Mouse (Mus musculus) hindbrain, embryonic 14.5 days (tissue): Measurements from ENCODE around the gene Pwwp2b. TPM values are rescaled to one million over a fixed set of nuclear protein-coding genes. Genes with fewer than 3 reads are reported as not detected.

Source experiments
- ATAC-seq: fragments of 200-750 bp; cut with Nextera tagmentation; 2 replicates; pipeline ENCODE4 v1.8.0; 2017; ENCODE audit warnings: moderate number of reproducible peaks, mild to moderate bottlenecking, moderate TSS enrichment, moderate library complexity; ENCODE audit not compliant: low FRiP score
- DNase-seq: peaks from one replicate; pipeline ENCODE4 v3.0.0-alpha.2; 2015; ENCODE audit warnings: low spot score
- H3K27ac ChIP-seq: fragments of 300-500 bp; sonication (generic); 2 replicates; pipeline ENCODE4 v1.5.1; 2014; ENCODE audit warnings: mild to moderate bottlenecking, moderate library complexity
- H3K27me3 ChIP-seq: fragments of 300-500 bp; sonication (generic); 2 replicates; pipeline ENCODE4 v1.6.1; 2014; ENCODE audit warnings: mild to moderate bottlenecking, low read length, mixed read lengths; ENCODE audit not compliant: control insufficient read depth, insufficient read depth
- H3K36me3 ChIP-seq: fragments of 300-500 bp; sonication (generic); replicated peaks from 2 replicates; pipeline ENCODE4 v1.6.1; 2014; ENCODE audit not compliant: control insufficient read depth, insufficient read depth
- H3K4me1 ChIP-seq: fragments of 300-500 bp; sonication (generic); replicated peaks from 2 replicates; pipeline ENCODE4 v1.6.1; 2014; ENCODE audit warnings: antibody characterized with exemption, low read length, mixed read lengths; ENCODE audit not compliant: control insufficient read depth, insufficient read depth
- H3K4me2 ChIP-seq: fragments of 300-500 bp; sonication (generic); replicated peaks from 2 replicates; pipeline ENCODE4 v1.6.1; 2014; ENCODE audit warnings: mild to moderate bottlenecking, moderate library complexity
- H3K4me3 ChIP-seq: fragments of 300-500 bp; sonication (generic); replicated peaks from 2 replicates; pipeline ENCODE4 v1.5.1; 2014; ENCODE audit warnings: mild to moderate bottlenecking, low read length
- H3K9ac ChIP-seq: fragments of 300-500 bp; sonication (generic); 2 replicates; pipeline ENCODE4 v1.6.1; 2014
- H3K9me3 ChIP-seq: fragments of 300-500 bp; sonication (generic); 2 replicates; pipeline ENCODE4 v1.6.1; 2016; ENCODE audit warnings: low read length; ENCODE audit not compliant: control insufficient read depth
- whole genome bisulfite sequencing: fragments of 180-500 bp; shearing (Covaris S2); extraction: QIAGEN DNeasy Blood & Tissue Kit; methylation state at CpG from one replicate; pipeline ENCODE4 v1.1.7; 2014; 5-methylcytosine and 5-hydroxymethylcytosine counted together
- polyA plus RNA-seq: library from polyadenylated mRNA; unstranded; fragments of >200 nt; fragmentation: Nextera tagmentation; extraction: Ambion mirVana; gene quantifications from 2 replicates; pipeline ENCODE4 v1.2.1, GENCODE M21; 2014

The Pwwp2b gene
- polyA plus RNA-seq, 1 experiment from 2014 or later = 5.2 TPM

DNA sequence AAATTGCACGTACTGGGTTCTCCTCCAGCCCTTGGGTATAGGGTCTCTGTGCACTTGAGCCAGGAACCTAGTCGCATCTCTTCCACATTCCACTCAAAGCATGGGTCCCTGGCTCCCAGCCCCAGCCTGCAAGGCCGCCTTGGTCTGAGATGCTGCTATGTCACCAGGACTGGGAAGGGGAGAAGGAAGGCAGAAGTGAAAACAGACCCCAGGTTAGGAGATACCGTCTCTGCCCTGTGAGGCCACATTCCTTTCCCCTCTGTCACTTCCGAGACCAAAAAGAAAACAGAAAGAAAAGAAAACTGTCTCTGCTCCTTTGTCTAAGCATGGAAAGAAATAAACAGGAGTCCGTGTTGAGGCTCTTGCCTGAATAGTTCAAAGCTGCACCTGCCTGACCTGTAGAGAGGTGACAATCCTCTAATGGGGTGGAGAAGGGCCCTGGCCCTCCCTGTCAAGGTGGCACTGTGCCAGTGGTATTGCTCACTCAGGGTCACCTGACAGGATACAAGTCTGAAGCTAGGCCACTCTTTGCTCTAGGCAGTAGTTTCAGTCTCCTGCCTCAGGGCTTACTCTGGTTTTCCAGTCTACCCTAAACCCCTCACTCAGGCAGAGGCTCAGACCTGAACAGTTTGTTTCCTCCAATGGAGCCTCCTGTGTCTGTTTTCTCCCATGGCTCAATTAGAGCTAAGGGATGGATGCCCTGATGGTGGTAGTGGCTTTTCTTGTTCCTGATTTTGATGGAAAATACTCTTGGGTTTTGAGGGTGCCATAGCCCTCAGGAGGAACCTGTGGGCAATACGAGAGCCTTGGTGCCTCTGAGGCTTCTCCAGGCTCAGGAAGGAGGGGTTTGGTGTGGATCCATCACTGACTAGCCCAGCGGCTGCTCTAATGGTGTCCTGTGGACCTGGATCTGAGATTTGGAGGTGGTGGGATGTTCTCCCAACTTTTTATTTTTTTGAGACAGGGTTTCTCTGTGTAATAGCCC, 18.9 kb downstream of the Pwwp2b start:
- no peak overlapping the region for H3K27ac ChIP-seq
- no peak for DNase-seq

DNA sequence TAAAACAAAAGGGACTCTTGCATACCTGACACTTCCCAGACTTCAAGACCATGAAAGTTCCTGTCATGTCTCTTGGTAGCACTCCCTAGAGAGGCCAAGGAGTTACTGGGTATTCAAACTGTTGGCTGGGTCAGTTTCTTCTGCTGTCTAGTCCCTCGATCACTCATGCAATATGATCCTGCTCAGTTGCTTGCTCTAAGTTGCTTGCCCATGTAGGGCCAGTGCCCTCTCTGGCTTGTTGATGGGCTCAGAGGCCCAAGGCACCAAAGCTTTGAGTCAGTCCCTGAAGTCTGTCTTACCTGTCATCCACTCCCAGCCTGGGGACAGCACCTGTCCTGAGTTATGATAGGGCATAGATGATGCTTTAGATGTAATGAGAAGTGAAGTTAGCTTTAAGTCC, 22.5 kb downstream of the Pwwp2b start:
- H3K9me3 ChIP-seq = no peaks in the 10 kb centered on the region
- WGBS = 94% methylated on average over 1 of the region's 1 CpGs
- H3K27me3 ChIP-seq = no peaks in the 10 kb centered on the region
- H3K9ac ChIP-seq = no peak overlapping the region
- no peak overlapping the region for H3K4me2 ChIP-seq
- no peak overlapping the region for H3K27ac ChIP-seq
- no peak for DNase-seq
- peaks cover 12% of the 10 kb centered on the region; the same call in 1 of the 2 replicates for H3K4me1 ChIP-seq
- H3K4me3 ChIP-seq = no peak overlapping the region
- no peaks in the 10 kb centered on the region for H3K36me3 ChIP-seq
- no peak for ATAC-seq

More for the DNA sequence above, 18.9 kb downstream of the Pwwp2b start:
- no peak for ATAC-seq
- H3K9ac ChIP-seq = no peak overlapping the region
- H3K27me3 ChIP-seq = no peaks in the 10 kb centered on the region
- no peak overlapping the region for H3K4me2 ChIP-seq
- WGBS = 74% methylated on average over 8 of the region's 8 CpGs
- H3K4me3 ChIP-seq = no peak overlapping the region
- peaks cover 3% of the 10 kb centered on the region; the same call in 1 of the 2 replicates for H3K4me1 ChIP-seq
- H3K36me3 ChIP-seq = no peaks in the 10 kb centered on the region
- H3K9me3 ChIP-seq = no peaks in the 10 kb centered on the region

DNA sequence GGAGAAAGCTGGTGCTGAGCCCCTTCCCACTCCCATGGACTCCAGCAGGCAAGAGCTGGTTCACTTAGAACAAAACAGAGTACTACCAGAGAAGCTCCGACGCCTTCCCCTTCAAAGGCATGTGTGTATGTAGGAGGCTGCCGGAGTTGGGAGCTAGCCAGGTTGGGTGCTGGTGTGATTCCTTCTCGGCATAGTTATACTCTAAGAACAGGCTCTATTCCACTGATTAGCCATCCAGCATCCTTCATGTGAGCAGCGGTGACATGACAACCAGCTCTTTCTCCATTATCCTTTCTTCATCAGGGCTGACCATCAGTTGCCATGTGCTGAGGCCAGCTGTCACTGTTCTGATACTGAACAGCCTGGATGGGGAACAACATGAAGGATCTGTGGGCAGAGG, 23.6 kb downstream of the Pwwp2b start:
- no peaks in the 10 kb centered on the region for H3K9me3 ChIP-seq
- H3K9ac ChIP-seq = no peak overlapping the region
- no peaks in the 10 kb centered on the region for H3K36me3 ChIP-seq
- no peak overlapping the region for H3K27ac ChIP-seq
- no peaks in the 10 kb centered on the region for H3K27me3 ChIP-seq
- H3K4me2 ChIP-seq = no peak overlapping the region
- no peak overlapping the region for H3K4me3 ChIP-seq
- ATAC-seq = no peak
- DNase-seq = no peak
- peaks cover 12% of the 10 kb centered on the region; the same call in 1 of the 2 replicates for H3K4me1 ChIP-seq
- 89% methylated on average over 5 of the region's 5 CpGs for WGBS

DNA sequence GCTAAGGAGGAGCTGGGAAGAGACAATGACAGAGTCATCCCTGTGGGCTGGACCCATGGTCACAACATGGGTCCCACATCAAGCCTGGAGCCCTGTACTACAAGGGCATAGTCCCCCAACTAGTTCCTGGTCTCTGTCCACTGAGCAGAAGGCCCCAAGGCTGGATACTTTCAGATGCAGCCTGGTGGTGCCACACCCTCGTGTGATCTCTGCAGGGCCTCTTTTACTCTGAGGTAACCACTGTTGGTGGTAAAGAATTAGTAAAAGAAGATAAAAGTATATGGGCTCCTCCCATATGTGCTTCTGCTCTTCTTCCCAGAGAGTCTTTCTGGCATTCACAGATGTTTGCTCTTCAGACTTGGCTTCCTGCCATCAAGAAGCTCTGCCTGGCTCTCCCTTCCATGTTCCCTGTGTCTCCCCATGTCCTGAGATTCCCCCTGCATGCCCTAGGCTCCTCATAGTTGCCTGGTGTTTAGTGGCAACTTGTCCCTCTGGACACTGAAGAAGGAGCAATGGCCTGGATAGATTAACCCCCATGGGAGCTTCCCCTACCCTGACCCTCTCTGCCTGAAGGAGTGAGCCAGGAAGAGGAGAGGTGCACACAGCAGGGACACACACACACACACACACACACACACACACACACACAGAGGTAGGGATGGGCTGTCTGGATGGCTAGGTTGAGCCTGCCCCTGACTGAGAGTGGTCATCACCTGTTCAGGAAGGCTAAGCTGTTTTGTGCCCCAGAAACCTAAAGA, 24.5 kb downstream of the Pwwp2b start:
- H3K4me3 ChIP-seq = no peak overlapping the region
- no peak for ATAC-seq
- no peak overlapping the region for H3K9ac ChIP-seq
- peaks cover 12% of the 10 kb centered on the region; the same call in 1 of the 2 replicates for H3K4me1 ChIP-seq
- no peaks in the 10 kb centered on the region for H3K27me3 ChIP-seq
- no peaks in the 10 kb centered on the region for H3K36me3 ChIP-seq
- 59% methylated on average over 1 of the region's 1 CpGs for WGBS
- H3K27ac ChIP-seq = no peak overlapping the region
- H3K9me3 ChIP-seq = no peaks in the 10 kb centered on the region
- no peak for DNase-seq
- no peak overlapping the region for H3K4me2 ChIP-seq

DNA sequence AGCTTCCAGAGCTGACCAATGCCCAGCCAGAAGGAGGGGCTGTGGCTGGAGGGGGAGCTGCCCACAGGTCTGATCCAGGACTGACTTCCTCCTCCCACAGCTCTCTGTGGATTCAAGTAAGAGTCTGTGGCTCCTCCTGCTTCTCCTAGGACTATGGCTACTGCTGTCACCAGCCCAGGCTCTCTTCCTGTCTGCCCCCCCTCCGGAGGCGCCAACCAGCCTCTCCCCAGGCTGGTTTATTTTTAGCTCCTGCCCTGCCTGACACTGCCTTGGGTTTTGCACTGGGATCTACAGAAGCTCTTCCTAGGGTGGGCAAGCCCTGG, 25.1 kb downstream of the Pwwp2b start:
- Histone ChIP-seq H3K9me3 (no peaks in the 10 kb centered on the region), H3K27ac (no peak overlapping the region), H3K27me3 (no peaks in the 10 kb centered on the region), H3K4me3 (no peak overlapping the region), H3K9ac (no peak overlapping the region), H3K4me2 (no peak overlapping the region), H3K36me3 (no peaks in the 10 kb centered on the region), H3K4me1 (peaks cover 12% of the 10 kb centered on the region; the same call in 1 of the 2 replicates)
- DNase-seq (no peak), ATAC-seq (no peak)
- 85% methylated on average over 2 of the region's 2 CpGs for WGBS

DNA sequence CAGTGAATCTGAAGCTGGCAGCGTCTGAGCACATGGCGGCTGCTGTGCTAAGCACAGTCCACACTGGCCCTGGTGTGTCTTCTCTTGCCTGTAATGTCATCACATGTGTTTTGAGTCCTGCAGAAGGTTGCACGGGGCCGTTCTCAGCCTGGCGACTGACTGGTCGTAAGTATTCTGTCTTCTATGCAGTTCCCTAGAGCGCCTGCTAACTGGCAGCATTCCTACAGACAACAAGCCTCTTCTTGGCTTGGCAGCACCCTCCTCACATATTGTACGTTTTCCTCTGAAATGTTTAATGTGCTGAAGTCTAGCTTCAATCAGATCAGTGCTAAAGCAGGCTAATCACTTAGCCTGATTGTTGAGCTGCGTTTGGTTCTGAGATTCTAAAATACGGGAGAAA, 27.3 kb downstream of the Pwwp2b start:
- Histone ChIP-seq H3K9ac (no peak overlapping the region), H3K4me1 (peaks cover 18% of the 10 kb centered on the region), H3K4me3 (no peak overlapping the region), H3K9me3 (no peaks in the 10 kb centered on the region), H3K27ac (no peak overlapping the region), H3K36me3 (no peaks in the 10 kb centered on the region), H3K4me2 (no peak overlapping the region), H3K27me3 (no peaks in the 10 kb centered on the region)
- ATAC-seq (no peak), DNase-seq (no peak)
- 63% methylated on average over 10 of the region's 10 CpGs for WGBS

DNA sequence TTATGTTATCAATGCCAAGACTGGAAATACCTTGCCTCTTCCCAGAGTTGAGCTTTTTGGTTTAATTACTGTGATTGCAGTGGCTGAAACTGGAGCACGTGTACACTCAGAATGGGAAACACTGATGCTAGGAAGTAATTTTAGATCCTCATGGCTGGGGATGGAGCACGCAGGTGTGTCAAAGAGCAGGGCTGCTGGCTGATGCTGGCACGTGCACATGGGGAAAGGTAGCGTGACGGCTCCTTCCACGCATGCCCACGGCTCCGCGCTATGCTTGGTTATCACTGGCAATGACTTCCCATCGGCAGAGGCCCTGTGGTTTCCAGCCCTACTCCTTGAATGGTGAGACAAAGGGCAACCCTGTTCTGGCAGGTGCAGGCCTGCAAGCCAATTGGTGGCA, 27.9 kb downstream of the Pwwp2b start:
- H3K27me3 ChIP-seq = no peaks in the 10 kb centered on the region
- DNase-seq = no peak
- H3K27ac ChIP-seq = no peak overlapping the region
- no peak for ATAC-seq
- WGBS = 88% methylated on average over 10 of the region's 10 CpGs
- H3K9ac ChIP-seq = no peak overlapping the region
- no peaks in the 10 kb centered on the region for H3K36me3 ChIP-seq
- H3K9me3 ChIP-seq = no peaks in the 10 kb centered on the region
- no peak overlapping the region for H3K4me3 ChIP-seq
- no peak overlapping the region for H3K4me2 ChIP-seq
- H3K4me1 ChIP-seq = peaks cover 18% of the 10 kb centered on the region

DNA sequence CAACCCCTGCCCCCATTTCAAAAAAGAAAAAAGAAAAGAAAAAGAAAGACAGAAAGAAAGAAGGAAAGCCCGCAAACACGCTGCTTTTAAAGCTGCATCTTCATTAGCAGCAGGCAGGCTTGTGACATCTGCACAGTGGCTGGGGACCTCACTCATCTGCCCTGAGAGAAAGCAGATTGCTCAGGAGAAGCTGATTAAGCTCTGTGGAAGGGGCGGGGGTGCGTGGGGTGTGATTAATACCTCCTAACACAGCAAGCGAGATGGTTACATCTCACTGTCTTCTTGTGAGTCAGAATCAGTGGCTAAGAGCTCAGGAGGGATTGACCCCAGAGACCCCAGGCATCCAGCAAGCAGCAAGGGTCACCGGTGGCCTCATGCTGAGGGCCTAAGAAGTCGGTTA, 29.3 kb downstream of the Pwwp2b start:
- no peak overlapping the region for H3K4me3 ChIP-seq
- H3K27ac ChIP-seq = no peak overlapping the region
- DNase-seq (no peak), ATAC-seq (no peak)
- no peak overlapping the region for H3K4me2 ChIP-seq
- WGBS = 68% methylated on average over 7 of the region's 7 CpGs
- H3K9ac ChIP-seq = no peak overlapping the region
- no peaks in the 10 kb centered on the region for H3K9me3 ChIP-seq
- H3K36me3 ChIP-seq = no peaks in the 10 kb centered on the region
- H3K27me3 ChIP-seq = no peaks in the 10 kb centered on the region
- peaks cover 12% of the 10 kb centered on the region for H3K4me1 ChIP-seq

DNA sequence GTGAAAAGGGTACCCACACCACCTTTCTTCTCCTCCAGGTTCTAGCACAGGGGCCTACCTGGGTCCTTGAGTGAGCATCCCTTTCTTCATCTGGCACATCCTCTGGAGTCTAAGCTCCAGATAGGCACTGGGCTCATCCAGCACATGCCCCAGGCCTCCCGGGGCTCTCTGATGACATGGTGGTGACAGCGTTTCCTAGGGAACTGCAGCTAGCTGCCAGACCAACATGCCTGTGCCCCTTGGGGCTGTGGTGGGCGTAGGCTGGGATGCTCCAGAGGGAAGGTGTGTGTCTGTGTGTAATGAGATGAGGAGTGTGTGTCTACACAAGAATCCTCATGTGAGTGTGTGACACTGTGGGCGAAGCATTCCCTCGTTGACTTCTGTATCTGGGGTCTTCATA, 31.3 kb downstream of the Pwwp2b start:
- no peak overlapping the region for H3K4me3 ChIP-seq
- no peaks in the 10 kb centered on the region for H3K36me3 ChIP-seq
- no peak overlapping the region for H3K4me2 ChIP-seq
- H3K9ac ChIP-seq = no peak overlapping the region
- WGBS = 69% methylated on average over 5 of the region's 5 CpGs
- ATAC-seq (no peak), DNase-seq (no peak)
- H3K27me3 ChIP-seq = no peaks in the 10 kb centered on the region
- peaks cover 10% of the 10 kb centered on the region for H3K4me1 ChIP-seq
- no peaks in the 10 kb centered on the region for H3K9me3 ChIP-seq
- H3K27ac ChIP-seq = no peak overlapping the region; the same call in 1 of the 2 replicates
